Mouse (Mus musculus): ENCODE measurements around the gene Spata19.

- TF ChIP-seq CTCF (IDR thresholded peaks at IDR 0.05; ENCODE audit: extremely low read depth, insufficient read length, insufficient replicate concordance, low read depth, low read length) (peak; percentile 55; the same call in 1 of the 2 replicates), POLR2A (IDR thresholded peaks at IDR 0.05; ENCODE audit: low read depth, low read length) (no peak)
Observed at GRCm38 (mm10) chr9:27414058-27414460, 17.5 kb downstream of the Spata19 start.
